Mouse (Mus musculus): ENCODE results near the gene Hist2h2ac. TPM values are rescaled to one million over a fixed set of nuclear protein-coding genes. Genes with fewer than 3 reads are reported as not detected.
"Not testable (repeated sequence)": the region's sequence is repeated elsewhere in the genome, so short reads cannot be mapped to it uniquely, and the experiment has no call there.

The Hist2h2ac gene
- total RNA-seq (2021): 100 to 1,000 TPM; 103 to 121 TPM

- intact Hi-C loops (cut with DNase I): loop anchor here (2.0 kb wide), 1 partner anchor 46 kb away; no protein-coding TSS in a partner anchor
- peak; percentile 91 to 93 for DNase-seq
Observed at GRCm38 (mm10) chr3:96220765-96221639, at the start of gene Hist2h2ac, which contains the start of gene Hist2h2be. Gene Hist2h2ac, minus strand, starts transcription at chr3:96220880. Gene Hist2h2be, plus strand, starts transcription at chr3:96221119.

- peak; percentile 91 to 93 for DNase-seq
- intact Hi-C loops (cut with DNase I): no loop called here
Observed at GRCm38 (mm10) chr3:96269511-96270474, 49.1 kb upstream of the Hist2h2ac start, which contains the start of gene Hist2h2bb. Gene Hist2h2bb, plus strand, starts transcription at chr3:96269752.

GRCm38 (mm10) chr3:96268776-96269378, 48.2 kb upstream of the Hist2h2ac start:
- DNase-seq; intact Hi-C loops (cut with DNase I): not testable (repeated sequence)

GRCm38 (mm10) chr3:96268051-96268775, 47.5 kb upstream of the Hist2h2ac start, which contains the start of gene Hist2h3b:
Gene Hist2h3b, plus strand, starts transcription at chr3:96268654.
- peak; percentile 86 to 87 for DNase-seq
- intact Hi-C loops (cut with DNase I): no loop called here

- no peak for DNase-seq
- intact Hi-C loops (cut with DNase I): no loop called here
Observed at GRCm38 (mm10) chr3:96267541-96267940, 46.9 kb upstream of the Hist2h2ac start.

GRCm38 (mm10) chr3:96266132-96266710, 45.5 kb upstream of the Hist2h2ac start:
- no peak for DNase-seq
- intact Hi-C loops (cut with DNase I): no loop called here

GRCm38 (mm10) chr3:96264404-96264949, 43.8 kb upstream of the Hist2h2ac start:
- no peak for DNase-seq
- intact Hi-C loops (cut with DNase I): no loop called here

- intact Hi-C loops (cut with DNase I): no loop called here
Observed at GRCm38 (mm10) chr3:96263558-96264403, 43.1 kb upstream of the Hist2h2ac start.

GRCm38 (mm10) chr3:96262979-96263550, 42.4 kb upstream of the Hist2h2ac start, which contains the start of gene Hist2h4:
Gene Hist2h4, minus strand, starts transcription at chr3:96263311.
- intact Hi-C loops (cut with DNase I): no loop called here
- peak; percentile 97 to 98 for DNase-seq

More at GRCm38 (mm10) chr3:96263558-96264403, 43.1 kb upstream of the Hist2h2ac start:
- peak; percentile 70 to 77 for DNase-seq

GRCm38 (mm10) chr3:96262216-96262875, 41.7 kb upstream of the Hist2h2ac start:
- intact Hi-C loops (cut with DNase I): no loop called here

GRCm38 (mm10) chr3:96261623-96262022, 40.9 kb upstream of the Hist2h2ac start:
- no peak for DNase-seq
- intact Hi-C loops (cut with DNase I): no loop called here

More at GRCm38 (mm10) chr3:96262216-96262875, 41.7 kb upstream of the Hist2h2ac start:
- DNase-seq: peak; percentile 93

- no peak for DNase-seq
- intact Hi-C loops (cut with DNase I): no loop called here
Observed at GRCm38 (mm10) chr3:96260220-96260619, 39.5 kb upstream of the Hist2h2ac start.

GRCm38 (mm10) chr3:96257190-96257589, 36.5 kb upstream of the Hist2h2ac start:
- intact Hi-C loops (cut with DNase I): no loop called here
- no peak for DNase-seq

GRCm38 (mm10) chr3:96255926-96256593, 35.4 kb upstream of the Hist2h2ac start:
- no peak for DNase-seq
- intact Hi-C loops (cut with DNase I): no loop called here

GRCm38 (mm10) chr3:96254683-96255355, 34.1 kb upstream of the Hist2h2ac start:
- no peak for DNase-seq
- intact Hi-C loops (cut with DNase I): no loop called here

- no peak for DNase-seq
- intact Hi-C loops (cut with DNase I): no loop called here
Observed at GRCm38 (mm10) chr3:96251787-96252186, 31.1 kb upstream of the Hist2h2ac start.
